Mouse (Mus musculus) cortical plate, adult 2 months (tissue): ENCODE data around the gene Mpv17l.

Experiments
- CTCF ChIP-seq: fragments of 200-500 bp; IDR thresholded peaks from 2 replicates; pipeline ENCODE4 v1.5.1; 2011; ENCODE audit warnings: mild to moderate bottlenecking, control low read depth, low read length; ENCODE audit not compliant: insufficient read depth; ENCODE audit errors: extremely low read depth
- POLR2A ChIP-seq: fragments of 200-500 bp; IDR thresholded peaks from 2 replicates; pipeline ENCODE4 v1.6.1; 2011; ENCODE audit warnings: mild to moderate bottlenecking, low read length, control low read depth; ENCODE audit not compliant: insufficient read depth; ENCODE audit errors: extremely low read depth

GRCm38 (mm10) chr16:13902397-13902831, 547 bp upstream of the Mpv17l start:
- TF ChIP-seq POLR2A (no peak), CTCF (no peak)
